Mouse (Mus musculus) frontal cortex, adult (tissue): ENCODE results near the gene Cypt1.

ENCODE experiments used
- ATAC-seq: cut with Nextera tagmentation; 2 replicates; pipeline ENCODE4 v1.9.2; 2017; ENCODE audit warnings: mild to moderate bottlenecking, moderate library complexity, mixed read lengths; ENCODE audit not compliant: low TSS enrichment

The Cypt1 gene

DNA sequence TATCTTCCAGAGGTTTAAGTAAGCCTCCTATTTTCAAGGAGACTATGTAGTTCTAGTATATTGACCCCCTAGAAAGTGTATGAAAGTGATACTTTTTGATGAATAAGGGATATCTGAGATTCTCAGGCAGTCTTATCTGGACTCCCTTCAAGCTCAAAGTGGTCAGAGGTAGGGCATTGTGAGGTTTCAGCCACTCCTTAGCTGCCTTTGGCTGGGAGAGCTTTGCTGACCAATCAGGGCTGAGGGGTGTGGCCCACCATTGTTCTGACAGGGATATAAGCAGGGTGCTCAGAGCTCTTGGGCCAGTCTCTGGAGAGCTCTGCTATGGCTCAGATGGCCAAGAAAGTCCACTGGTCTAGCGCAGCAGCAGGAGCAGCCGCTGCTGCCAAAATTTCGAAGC lies at the start of gene Cypt1:
TSS of gene Cypt1 (plus strand) at position 301 of the 400 bp plus-strand sequence.
- no peak for ATAC-seq

DNA sequence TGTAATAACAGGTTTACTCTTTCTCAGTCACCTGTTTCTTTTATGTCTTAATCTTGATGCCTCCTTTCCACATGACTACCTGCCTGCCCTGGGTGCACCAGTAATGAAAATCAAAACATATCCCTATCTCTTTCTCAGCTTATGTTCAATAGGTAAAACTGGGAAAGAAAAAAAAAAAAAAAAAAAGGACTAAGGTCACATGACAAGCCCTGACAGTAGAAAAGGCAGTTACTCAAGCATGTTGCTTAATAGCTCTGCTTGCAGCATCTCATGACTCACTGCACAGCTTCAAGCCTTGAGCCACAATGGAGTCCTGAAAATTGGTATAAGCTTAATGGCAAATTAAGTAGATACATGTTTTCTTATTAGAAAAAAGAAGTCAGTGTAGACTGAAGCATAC lies 24.1 kb downstream of the Cypt1 start:
- no peak for ATAC-seq

DNA sequence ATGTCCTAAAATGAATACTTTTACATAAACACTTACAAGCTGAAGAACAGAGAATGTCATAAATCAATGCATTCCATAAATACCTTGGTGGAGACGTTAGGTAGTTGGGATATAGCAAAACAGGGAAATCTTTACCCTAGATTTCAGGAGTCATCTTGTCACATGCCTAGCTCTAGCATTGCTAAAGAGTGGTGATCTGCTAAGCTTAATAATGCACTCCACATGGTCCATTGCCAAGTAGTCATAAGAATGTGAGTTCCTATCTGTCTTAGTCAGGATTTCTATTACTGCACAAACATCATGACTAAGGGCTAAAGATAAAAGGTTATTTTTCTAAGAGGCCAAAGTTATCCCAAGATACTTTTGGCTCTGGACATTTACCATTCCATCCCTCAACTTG lies 34.4 kb downstream of the Cypt1 start:
- ATAC-seq, result no peak

DNA sequence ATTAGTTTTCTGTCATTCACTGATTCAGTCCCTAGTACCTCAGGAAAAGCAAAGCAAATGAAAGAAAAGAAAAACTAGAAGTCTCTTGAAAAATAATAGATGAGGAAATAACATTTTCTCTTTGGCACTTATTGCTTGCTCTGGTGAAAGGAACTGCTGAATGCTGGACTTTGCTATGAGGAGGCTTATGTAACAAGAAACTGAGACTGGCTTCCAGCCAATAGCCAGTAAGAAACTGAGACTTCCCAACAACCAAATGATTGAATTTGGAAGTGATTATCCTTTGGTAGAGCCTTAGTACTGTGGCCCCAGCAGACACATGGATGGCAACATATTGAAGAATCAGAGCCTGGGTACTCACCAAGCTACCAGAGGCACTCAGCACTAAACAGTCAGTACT lies 35.8 kb downstream of the Cypt1 start:
- ATAC-seq, result no peak
